Mouse (Mus musculus): ENCODE measurements at regions not wholly inside any gene's neighbourhood (a gene's known extent, or its start where the extent isn't known, plus 50 kb on each side); places are given as distances from the start of the nearest gene placed in this dataset.

DNA sequence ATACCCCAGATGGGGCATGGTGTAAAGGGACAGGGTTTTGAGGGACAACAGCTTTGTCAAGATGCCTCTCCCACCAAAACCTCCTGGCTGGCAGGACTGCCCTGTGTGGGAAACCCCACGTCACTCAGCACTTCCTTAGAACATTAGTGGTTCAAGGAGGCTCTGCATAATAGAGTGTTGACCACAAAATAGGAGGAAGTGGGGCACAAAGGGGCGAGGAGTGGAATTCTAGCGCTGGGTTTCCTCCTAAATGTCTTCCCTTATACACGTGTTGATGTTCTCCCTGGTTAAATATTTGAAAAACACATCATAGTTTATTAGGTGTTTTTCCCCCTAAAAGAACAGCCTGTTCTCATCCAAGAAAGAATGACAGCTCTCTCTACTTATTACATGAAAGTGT is 106.2 kb upstream of the Phactr1 start:
- no peak overlapping the region for H3K4me3 ChIP-seq (ENCODE audit: insufficient read depth, low read length)
- no peak for TF ChIP-seq POLR2A (IDR thresholded peaks at IDR 0.05; ENCODE audit: extremely low read depth, insufficient read depth, low read length)
- no peak for TF ChIP-seq CTCF (IDR thresholded peaks at IDR 0.05; ENCODE audit: extremely low read depth, insufficient read depth, low read length)
- H3K27ac ChIP-seq (ENCODE audit: insufficient read depth, low read length) = no peak overlapping the region
- no peaks in the 10 kb centered on the region for H3K4me1 ChIP-seq (ENCODE audit: control insufficient read depth, insufficient read depth, low read length)

DNA sequence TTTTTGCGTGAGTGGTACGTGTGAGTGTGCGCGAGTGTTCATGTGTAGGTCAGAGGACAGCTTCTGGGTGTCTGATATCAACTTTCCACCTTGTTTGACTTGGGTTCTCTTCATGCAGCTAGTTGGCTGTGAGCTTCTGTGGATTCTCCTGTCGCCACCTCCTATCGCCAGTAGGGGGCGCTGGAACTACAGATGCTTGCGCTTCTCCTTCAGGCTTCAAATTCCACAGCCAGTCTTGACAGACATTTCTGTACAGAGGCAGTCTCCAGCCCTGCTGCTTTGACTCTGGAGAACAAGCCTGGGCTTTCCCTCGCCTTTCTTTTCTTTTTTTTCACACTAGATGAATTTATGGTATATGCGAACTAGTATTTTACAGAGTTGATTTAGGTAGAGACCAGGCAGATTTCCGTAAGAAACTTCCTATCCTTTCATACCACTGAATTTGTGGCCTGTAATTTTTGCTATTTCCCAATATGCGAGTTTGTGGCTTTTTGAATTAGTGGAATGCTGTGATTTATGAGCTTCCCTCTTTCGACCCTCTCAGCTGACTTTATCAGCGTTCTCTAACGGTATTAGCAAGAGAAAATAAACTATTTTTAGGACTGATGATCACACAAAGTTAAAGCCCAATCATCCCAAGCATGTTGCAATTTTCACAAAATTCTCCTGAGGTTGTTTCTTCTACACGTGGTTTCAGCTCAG is 104.5 kb upstream of the Phactr1 start:
- TF ChIP-seq CTCF (IDR thresholded peaks at IDR 0.05; ENCODE audit: extremely low read depth, insufficient read depth, low read length) = peak; percentile 84
- no peak for TF ChIP-seq POLR2A (IDR thresholded peaks at IDR 0.05; ENCODE audit: extremely low read depth, insufficient read depth, low read length)
- H3K4me1 ChIP-seq (ENCODE audit: control insufficient read depth, insufficient read depth, low read length) = no peaks in the 10 kb centered on the region
- no peak overlapping the region for H3K4me3 ChIP-seq (ENCODE audit: insufficient read depth, low read length)
- H3K27ac ChIP-seq (ENCODE audit: insufficient read depth, low read length) = no peak overlapping the region

DNA sequence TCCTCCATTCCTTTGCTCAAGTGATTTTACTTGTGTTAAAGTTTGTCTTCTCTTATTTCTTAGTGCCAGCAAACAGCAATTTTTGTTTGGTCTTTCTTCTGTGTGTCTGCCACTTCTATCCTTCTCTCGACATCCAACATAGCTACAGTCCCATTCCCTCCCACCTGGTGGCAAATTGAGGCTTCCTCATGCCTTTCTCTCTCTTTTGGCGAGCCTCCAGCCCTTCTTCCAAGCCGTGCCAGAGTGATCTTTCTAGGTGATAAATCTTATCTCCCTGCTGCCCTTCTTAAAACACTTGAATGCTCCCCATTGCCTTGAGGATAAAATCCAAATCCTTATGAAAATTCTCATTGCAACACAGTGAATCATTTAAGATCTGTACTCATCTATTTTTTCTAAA is 101.0 kb upstream of the Phactr1 start:
- Histone ChIP-seq H3K27ac (ENCODE audit: insufficient read depth, low read length) (no peak overlapping the region), H3K4me1 (ENCODE audit: control insufficient read depth, insufficient read depth, low read length) (no peaks in the 10 kb centered on the region), H3K4me3 (ENCODE audit: insufficient read depth, low read length) (no peak overlapping the region)
- TF ChIP-seq CTCF (IDR thresholded peaks at IDR 0.05; ENCODE audit: extremely low read depth, insufficient read depth, low read length) (no peak), POLR2A (IDR thresholded peaks at IDR 0.05; ENCODE audit: extremely low read depth, insufficient read depth, low read length) (no peak)

DNA sequence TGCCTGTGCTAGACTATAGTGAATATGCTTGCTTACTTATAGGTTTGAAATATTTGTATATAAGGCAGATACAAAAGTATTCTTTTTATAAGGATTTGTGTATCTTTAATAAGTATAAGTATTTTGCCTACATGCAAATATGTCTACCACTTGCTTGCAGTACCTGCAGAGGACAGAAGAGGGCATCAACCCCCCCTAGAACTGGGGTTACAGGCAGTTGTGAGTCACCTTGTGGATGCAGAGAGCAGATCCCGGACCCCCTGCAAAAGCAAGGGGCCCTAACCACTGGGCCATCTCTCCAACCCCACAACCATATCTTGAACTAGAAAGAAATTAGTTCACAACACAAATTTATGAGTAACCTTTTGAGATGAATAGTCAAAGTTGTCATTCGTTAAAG is 91.3 kb upstream of the Phactr1 start:
- TF ChIP-seq CTCF (IDR thresholded peaks at IDR 0.05; ENCODE audit: extremely low read depth, insufficient read depth, low read length) = no peak
- TF ChIP-seq POLR2A (IDR thresholded peaks at IDR 0.05; ENCODE audit: extremely low read depth, insufficient read depth, low read length) = no peak
- H3K4me1 ChIP-seq (ENCODE audit: control insufficient read depth, insufficient read depth, low read length) = peaks cover 5% of the 10 kb centered on the region
- H3K27ac ChIP-seq (ENCODE audit: insufficient read depth, low read length) = no peak overlapping the region
- H3K4me3 ChIP-seq (ENCODE audit: insufficient read depth, low read length) = no peak overlapping the region

DNA sequence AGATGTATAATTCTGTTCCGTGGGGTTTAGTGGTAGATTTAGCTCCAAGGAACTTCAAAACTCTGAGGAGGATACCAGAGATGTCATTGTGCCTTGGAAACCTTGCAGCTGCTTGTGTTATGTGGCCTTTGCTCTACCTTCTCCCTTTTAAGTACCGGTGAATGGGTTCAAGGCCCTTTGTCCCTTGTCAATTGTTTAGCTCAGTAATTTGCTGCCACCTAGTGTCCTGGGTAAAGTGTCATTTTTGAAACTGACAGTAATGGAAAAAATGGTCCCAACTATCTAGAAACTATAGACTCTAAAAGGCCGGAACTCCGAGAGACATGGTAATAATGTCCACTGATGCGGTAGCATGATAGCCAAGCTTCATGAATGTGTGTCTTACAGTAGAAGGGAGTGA is 90.8 kb upstream of the Phactr1 start:
- Histone ChIP-seq H3K27ac (ENCODE audit: insufficient read depth, low read length) (no peak overlapping the region), H3K4me3 (ENCODE audit: insufficient read depth, low read length) (no peak overlapping the region), H3K4me1 (ENCODE audit: control insufficient read depth, insufficient read depth, low read length) (peaks cover 5% of the 10 kb centered on the region)
- peak; percentile 30; the same call in 1 of the 2 replicates for TF ChIP-seq CTCF (IDR thresholded peaks at IDR 0.05; ENCODE audit: extremely low read depth, insufficient read depth, low read length)
- no peak for TF ChIP-seq POLR2A (IDR thresholded peaks at IDR 0.05; ENCODE audit: extremely low read depth, insufficient read depth, low read length)

DNA sequence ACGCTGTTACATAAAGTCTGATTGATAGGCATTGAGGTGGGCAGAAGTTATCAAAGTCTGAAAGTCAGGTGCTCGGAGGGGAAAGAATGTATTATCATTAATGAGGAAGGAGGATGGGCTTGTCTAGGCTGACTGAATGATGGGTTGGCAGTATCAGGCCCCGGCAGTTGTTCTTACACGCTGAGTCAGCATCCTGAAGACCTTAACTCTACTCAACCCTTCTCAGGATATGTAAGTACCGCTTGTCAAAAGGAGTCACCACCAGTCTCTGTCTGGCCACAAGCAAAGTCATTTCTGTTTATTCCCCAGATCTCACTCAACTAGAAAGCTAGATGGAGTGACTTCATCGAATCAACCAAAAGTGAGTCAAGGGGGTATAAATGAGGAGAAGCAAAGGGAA is 90.0 kb upstream of the Phactr1 start:
- TF ChIP-seq POLR2A (IDR thresholded peaks at IDR 0.05; ENCODE audit: extremely low read depth, insufficient read depth, low read length) (no peak), CTCF (IDR thresholded peaks at IDR 0.05; ENCODE audit: extremely low read depth, insufficient read depth, low read length) (no peak)
- no peak overlapping the region for H3K27ac ChIP-seq (ENCODE audit: insufficient read depth, low read length)
- peaks cover 5% of the 10 kb centered on the region for H3K4me1 ChIP-seq (ENCODE audit: control insufficient read depth, insufficient read depth, low read length)
- no peak overlapping the region for H3K4me3 ChIP-seq (ENCODE audit: insufficient read depth, low read length)

DNA sequence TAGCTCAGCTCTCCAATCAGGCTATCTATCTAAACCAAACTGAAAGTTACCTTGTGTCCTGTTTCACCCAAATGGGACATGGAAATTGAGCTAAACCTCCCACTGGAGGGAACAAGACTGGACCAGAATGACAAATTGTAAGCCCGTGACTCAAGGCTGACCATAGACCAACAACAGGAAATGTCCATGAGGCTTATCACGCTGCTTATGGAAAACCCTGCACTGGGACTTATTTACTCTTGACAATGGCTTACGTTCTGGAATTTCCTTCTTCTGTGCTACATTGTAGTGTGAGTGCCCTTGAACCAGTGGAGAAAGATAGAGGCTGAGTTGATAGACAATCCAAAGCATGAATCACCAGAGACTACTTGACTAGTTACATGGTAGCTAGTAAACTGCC is 87.5 kb upstream of the Phactr1 start:
- Histone ChIP-seq H3K27ac (ENCODE audit: insufficient read depth, low read length) (peak overlapping the region; percentile 63), H3K4me1 (ENCODE audit: control insufficient read depth, insufficient read depth, low read length) (peaks cover 7% of the 10 kb centered on the region), H3K4me3 (ENCODE audit: insufficient read depth, low read length) (no peak overlapping the region)
- TF ChIP-seq POLR2A (IDR thresholded peaks at IDR 0.05; ENCODE audit: extremely low read depth, insufficient read depth, low read length) = no peak

DNA sequence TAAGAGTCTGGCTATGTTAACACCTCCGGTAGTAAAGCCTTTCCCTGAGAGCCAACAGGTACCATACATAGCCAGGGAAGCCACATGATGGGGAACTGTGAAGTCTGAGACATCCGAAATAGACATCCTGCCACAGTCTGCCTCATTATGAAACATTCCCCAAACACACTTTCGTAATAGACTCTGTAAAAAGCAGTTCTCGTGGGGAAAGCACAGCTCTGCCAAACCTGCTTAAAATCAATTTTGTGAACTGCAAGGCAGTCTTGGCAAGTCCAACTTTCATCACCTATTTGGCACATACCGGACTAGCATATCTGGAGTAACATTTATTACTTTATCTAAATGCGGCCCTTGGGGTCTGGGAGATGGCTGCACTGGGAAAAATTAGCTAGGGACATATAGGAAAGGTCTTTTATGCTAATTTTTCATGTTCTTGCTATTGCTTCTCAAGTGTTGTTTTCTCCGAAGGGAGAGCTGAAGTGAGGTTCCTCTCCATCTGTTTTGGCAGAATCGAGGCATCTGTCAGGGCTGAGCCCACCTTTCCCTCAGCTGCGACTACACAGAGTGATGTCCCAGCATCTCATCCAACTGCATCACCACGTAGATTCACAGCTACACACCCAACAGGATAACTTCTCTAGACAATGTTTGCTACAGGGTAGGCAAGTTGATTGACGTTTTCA is 86.8 kb upstream of the Phactr1 start:
- TF ChIP-seq CTCF (IDR thresholded peaks at IDR 0.05; ENCODE audit: extremely low read depth, insufficient read depth, low read length) = no peak
- TF ChIP-seq POLR2A (IDR thresholded peaks at IDR 0.05; ENCODE audit: extremely low read depth, insufficient read depth, low read length) = no peak
- Histone ChIP-seq H3K4me3 (ENCODE audit: insufficient read depth, low read length) (no peak overlapping the region), H3K4me1 (ENCODE audit: control insufficient read depth, insufficient read depth, low read length) (peaks cover 7% of the 10 kb centered on the region), H3K27ac (ENCODE audit: insufficient read depth, low read length) (0 out of 2 replicates have a peak overlapping the region, but pooled peaks have one; percentile 34)

DNA sequence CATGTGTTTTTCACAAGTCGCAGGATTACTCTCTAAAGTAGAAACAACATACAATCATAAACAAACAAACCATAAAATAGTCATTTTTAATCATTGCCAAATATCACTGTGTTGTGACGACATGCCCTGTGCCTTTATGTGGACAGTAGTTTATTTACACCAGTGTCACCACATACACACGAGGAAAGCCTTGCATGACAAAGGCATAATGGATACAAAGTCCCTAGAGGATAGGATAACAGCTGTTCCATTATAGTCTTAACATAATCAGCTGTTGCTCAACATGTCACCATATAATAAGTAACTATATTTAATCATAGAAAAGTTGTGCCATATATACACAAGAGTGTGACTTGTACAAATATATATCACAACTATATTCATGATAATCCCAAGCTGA is 85.2 kb upstream of the Phactr1 start:
- TF ChIP-seq CTCF (IDR thresholded peaks at IDR 0.05; ENCODE audit: extremely low read depth, insufficient read depth, low read length) (no peak), POLR2A (IDR thresholded peaks at IDR 0.05; ENCODE audit: extremely low read depth, insufficient read depth, low read length) (no peak)
- H3K4me3 ChIP-seq (ENCODE audit: insufficient read depth, low read length) = no peak overlapping the region
- H3K27ac ChIP-seq (ENCODE audit: insufficient read depth, low read length) = no peak overlapping the region
- H3K4me1 ChIP-seq (ENCODE audit: control insufficient read depth, insufficient read depth, low read length) = peaks cover 7% of the 10 kb centered on the region

DNA sequence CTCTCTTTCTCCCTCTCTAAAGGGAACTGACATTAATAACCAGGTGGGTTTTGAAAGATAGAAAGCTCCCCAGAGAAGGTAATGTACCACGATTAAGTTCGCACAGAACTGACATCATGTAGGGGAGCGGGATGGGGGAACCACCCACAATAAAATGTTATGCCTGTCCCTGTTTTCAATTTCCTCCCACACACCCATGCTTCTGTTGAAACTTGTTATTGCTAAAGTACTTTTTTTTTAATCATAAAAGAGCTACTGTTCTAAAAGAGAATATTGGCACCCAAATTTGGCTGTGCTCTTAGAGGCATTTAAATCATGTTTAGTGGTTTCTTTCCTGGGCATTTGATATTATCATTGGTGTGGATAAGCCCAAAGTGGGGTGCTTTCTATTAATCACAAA is 82.6 kb upstream of the Phactr1 start:
- no peak for TF ChIP-seq CTCF (IDR thresholded peaks at IDR 0.05; ENCODE audit: extremely low read depth, insufficient read depth, low read length)
- TF ChIP-seq POLR2A (IDR thresholded peaks at IDR 0.05; ENCODE audit: extremely low read depth, insufficient read depth, low read length) = no peak
- no peak overlapping the region for H3K27ac ChIP-seq (ENCODE audit: insufficient read depth, low read length)

More for the DNA sequence above, 82.6 kb upstream of the Phactr1 start:
- H3K4me1 ChIP-seq (ENCODE audit: control insufficient read depth, insufficient read depth, low read length) = peaks cover 7% of the 10 kb centered on the region
- H3K4me3 ChIP-seq (ENCODE audit: insufficient read depth, low read length) = no peak overlapping the region

Measured in cortical plate, adult 2 months (tissue).